Mouse (Mus musculus): Measurements from ENCODE around the gene Isg15. TPM values are rescaled to one million over a fixed set of nuclear protein-coding genes. Genes with fewer than 3 reads are reported as not detected.
A peak's percentile ranks its signal among the peaks of the same experiment; 100 is the strongest.

The Isg15 gene
- polyA plus RNA-seq, 1 experiment from 2014 or later = 0.91 TPM

DNA sequence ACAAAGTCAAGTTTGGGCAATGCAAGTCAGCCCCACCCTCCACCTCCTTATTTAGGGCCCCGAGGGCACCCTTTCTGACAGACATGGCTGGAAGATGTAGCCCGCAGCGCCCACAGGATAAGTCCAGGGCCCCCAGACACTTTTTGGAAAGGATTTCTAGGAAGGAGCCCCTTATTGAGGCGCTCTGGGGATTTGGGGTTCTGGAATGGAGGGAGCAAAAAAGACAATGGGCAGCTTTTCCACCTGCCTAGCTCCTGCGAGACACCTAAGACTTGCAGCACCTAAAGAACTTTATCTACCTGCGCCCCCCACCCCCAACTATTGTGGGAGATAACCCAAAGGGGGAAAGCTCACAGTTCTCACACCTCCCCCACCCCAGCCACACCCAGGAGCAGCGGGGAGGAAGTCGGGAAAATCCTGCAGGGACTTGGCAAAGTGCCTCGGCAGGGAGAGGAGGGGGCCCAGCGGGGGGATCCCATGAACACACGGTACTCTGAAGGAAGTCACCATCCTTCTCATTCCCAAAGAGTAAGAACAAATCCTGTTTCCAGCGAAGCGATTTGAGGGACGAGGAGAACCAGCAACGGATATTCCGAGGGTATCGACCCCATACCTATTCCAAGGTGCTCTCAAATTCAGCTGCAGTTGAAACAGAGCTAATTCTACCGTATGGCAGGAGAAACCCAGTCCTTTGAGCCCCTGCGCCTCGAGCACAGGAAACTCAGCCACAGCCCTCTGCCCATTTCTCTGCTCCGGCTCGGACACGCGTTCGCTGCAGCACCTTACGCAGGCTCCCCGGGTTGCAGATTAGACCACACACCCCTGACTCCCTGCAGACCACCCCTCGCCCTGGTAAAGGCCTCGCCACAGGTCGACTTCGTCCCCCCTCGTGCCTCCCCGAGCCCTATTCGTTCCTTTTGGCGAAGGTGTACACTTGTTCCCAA lies 4.4 kb downstream of the Isg15 start:
- H3K36me3 ChIP-seq (ENCODE audit: control insufficient read depth, insufficient read depth, low read length) = peaks cover 29% of the 10 kb centered on the region
- DNase-seq (ENCODE audit: low spot score) = peak; percentile 87
- H3K27me3 ChIP-seq (replicated peaks; ENCODE audit: control insufficient read depth, insufficient read depth, low read length) = no peaks in the 10 kb centered on the region
- H3K4me3 ChIP-seq (ENCODE audit: low read depth, low read length) = peak overlapping the region; percentile 83
- no peaks in the 10 kb centered on the region for H3K9me3 ChIP-seq (ENCODE audit: control insufficient read depth, low read length)
- peak overlapping the region; percentile 75 for H3K9ac ChIP-seq (ENCODE audit: low read length)
- peak overlapping the region; percentile 67; the same call in 1 of the 2 replicates for H3K27ac ChIP-seq (ENCODE audit: low read depth)
- 3% methylated on average over 35 of the region's 35 CpGs for WGBS
- peak overlapping the region; percentile 90 for H3K4me2 ChIP-seq (ENCODE audit: low read length)
- H3K4me1 ChIP-seq (replicated peaks; ENCODE audit: control insufficient read depth, insufficient read depth, low read length) = peaks cover 39% of the 10 kb centered on the region
- no peak; the same call in 1 of the 2 replicates for ATAC-seq (replicated peaks; ENCODE audit: low FRiP score, low TSS enrichment, low read depth)

DNA sequence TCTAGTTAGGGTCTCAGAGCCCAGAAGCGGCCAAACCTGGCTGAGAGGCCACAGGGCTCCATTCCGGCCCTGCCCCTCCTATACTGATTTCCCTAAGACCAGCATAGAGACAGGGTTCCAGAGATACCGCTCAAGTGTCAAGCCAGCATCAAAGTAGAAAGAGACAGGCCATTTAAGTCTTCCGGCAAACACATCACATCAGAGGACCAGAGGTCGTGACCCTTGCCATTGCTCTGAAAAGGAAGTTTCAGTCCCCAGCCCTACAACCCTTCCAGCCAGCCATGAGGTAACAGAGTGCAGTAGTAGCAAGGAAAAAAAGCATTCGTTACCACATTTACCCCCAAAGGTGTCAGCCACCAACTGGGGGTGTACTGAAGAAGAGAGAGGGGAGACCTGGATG lies 6.3 kb downstream of the Isg15 start:
- Histone ChIP-seq H3K4me1 (replicated peaks; ENCODE audit: control insufficient read depth, insufficient read depth, low read length) (peaks cover 39% of the 10 kb centered on the region), H3K36me3 (ENCODE audit: control insufficient read depth, insufficient read depth, low read length) (peaks cover 45% of the 10 kb centered on the region), H3K9me3 (ENCODE audit: control insufficient read depth, low read length) (no peaks in the 10 kb centered on the region), H3K4me2 (ENCODE audit: low read length) (peak overlapping the region; percentile 90; the same call in 1 of the 2 replicates), H3K4me3 (ENCODE audit: low read depth, low read length) (no peak overlapping the region), H3K27ac (ENCODE audit: low read depth) (no peak overlapping the region), H3K9ac (ENCODE audit: low read length) (no peak overlapping the region), H3K27me3 (replicated peaks; ENCODE audit: control insufficient read depth, insufficient read depth, low read length) (no peaks in the 10 kb centered on the region)
- WGBS = 45% methylated on average over 6 of the region's 6 CpGs
- ATAC-seq (replicated peaks; ENCODE audit: low FRiP score, low TSS enrichment, low read depth) (no peak), DNase-seq (ENCODE audit: low spot score) (no peak)

DNA sequence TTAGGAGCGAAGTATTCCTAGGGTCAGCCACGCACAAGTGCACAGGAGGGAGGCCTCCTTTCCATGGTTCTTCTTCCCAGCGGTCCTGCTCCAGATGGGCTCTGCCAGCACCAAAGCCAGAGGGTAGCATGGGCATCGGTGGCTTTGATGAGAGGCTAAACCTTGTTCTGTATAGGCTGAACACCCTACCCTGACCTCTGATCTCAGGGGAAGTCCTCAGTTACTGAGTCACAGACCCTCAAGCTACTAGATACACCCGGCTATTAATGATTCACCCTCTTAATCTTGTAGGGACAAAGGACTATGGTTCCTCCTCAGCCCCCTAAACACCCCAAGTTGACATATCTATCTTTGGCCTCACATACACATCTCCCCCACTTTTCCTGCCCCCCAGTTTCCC lies 6.7 kb downstream of the Isg15 start:
- Histone ChIP-seq H3K4me3 (ENCODE audit: low read depth, low read length) (no peak overlapping the region), H3K27ac (ENCODE audit: low read depth) (no peak overlapping the region), H3K4me2 (ENCODE audit: low read length) (peak overlapping the region; percentile 90; the same call in 1 of the 2 replicates), H3K27me3 (replicated peaks; ENCODE audit: control insufficient read depth, insufficient read depth, low read length) (no peaks in the 10 kb centered on the region), H3K36me3 (ENCODE audit: control insufficient read depth, insufficient read depth, low read length) (peaks cover 45% of the 10 kb centered on the region), H3K9ac (ENCODE audit: low read length) (no peak overlapping the region), H3K9me3 (ENCODE audit: control insufficient read depth, low read length) (no peaks in the 10 kb centered on the region), H3K4me1 (replicated peaks; ENCODE audit: control insufficient read depth, insufficient read depth, low read length) (peaks cover 43% of the 10 kb centered on the region)
- WGBS = 68% methylated on average over 5 of the region's 5 CpGs
- DNase-seq (ENCODE audit: low spot score) = no peak
- no peak for ATAC-seq (replicated peaks; ENCODE audit: low FRiP score, low TSS enrichment, low read depth)

DNA sequence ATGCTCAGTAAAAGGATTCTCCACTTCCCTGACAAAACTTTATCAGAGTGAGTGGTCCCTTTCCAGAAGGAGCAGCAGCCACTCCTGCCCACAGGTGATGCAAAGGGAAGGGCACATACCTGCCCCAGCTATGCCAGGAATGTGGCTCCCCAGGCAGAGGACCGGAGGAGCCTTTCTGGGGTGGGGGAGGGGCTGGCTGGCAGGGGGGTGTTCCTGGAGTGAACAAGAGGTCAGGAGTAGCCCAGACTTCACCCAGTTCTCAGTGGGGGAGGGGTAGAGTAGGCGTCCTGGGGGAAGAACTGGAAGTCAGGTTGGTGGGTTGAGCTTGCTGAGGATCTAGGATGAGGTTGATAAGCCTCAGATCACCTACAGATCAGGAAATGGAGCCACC lies 7.4 kb downstream of the Isg15 start:
- Histone ChIP-seq H3K4me1 (replicated peaks; ENCODE audit: control insufficient read depth, insufficient read depth, low read length) (peaks cover 48% of the 10 kb centered on the region), H3K36me3 (ENCODE audit: control insufficient read depth, insufficient read depth, low read length) (peaks cover 45% of the 10 kb centered on the region), H3K27me3 (replicated peaks; ENCODE audit: control insufficient read depth, insufficient read depth, low read length) (no peaks in the 10 kb centered on the region), H3K9ac (ENCODE audit: low read length) (no peak overlapping the region), H3K4me3 (ENCODE audit: low read depth, low read length) (no peak overlapping the region), H3K4me2 (ENCODE audit: low read length) (no peak overlapping the region), H3K27ac (ENCODE audit: low read depth) (no peak overlapping the region), H3K9me3 (ENCODE audit: control insufficient read depth, low read length) (no peaks in the 10 kb centered on the region)
- ATAC-seq (replicated peaks; ENCODE audit: low FRiP score, low TSS enrichment, low read depth) = no peak
- 39% methylated on average over 2 of the region's 2 CpGs for WGBS
- no peak for DNase-seq (ENCODE audit: low spot score)

DNA sequence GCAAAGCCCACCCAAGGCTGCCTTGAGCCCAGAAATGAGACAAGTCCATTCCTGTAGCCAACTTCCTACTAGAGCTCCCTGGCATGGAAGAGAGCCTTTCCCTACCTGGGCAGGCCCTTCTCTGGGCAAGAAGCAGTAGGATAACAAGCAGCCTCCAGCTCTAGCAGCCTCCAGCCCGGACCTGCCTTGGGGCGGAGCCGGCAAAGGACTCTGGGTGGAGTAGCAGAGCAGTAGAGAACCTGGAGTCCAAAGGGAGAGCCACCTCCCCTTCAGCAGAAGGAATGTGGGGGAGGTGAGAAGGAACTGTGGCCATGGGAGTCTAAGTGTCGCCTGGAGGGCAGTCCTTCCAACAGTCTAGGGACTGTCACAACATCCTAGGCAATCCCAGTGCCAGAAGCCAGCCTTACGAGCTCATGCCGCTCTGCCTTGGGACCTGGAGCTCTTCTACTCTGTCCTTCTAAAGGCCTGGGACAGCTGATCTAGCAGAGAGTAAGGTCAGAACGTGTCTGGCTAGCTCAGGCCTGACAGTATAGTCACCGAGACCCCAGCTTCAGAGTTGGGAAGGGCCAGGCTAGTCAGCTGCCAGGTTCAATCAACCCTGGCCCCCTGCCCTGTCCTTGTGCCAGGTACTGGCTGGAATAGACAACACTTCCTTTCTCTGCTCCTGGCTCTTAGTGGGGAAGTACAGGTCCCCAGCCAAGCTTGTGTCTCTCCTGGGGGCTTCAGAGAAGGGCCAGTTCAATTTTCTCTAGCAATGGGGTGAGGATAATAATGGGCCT lies 8.0 kb downstream of the Isg15 start:
- DNase-seq (ENCODE audit: low spot score) = no peak
- H3K27ac ChIP-seq (ENCODE audit: low read depth) = no peak overlapping the region; the same call in 1 of the 2 replicates
- H3K4me2 ChIP-seq (ENCODE audit: low read length) = no peak overlapping the region
- 0 out of 2 replicates have a peak, but pooled peaks have one; percentile 4 for ATAC-seq (replicated peaks; ENCODE audit: low FRiP score, low TSS enrichment, low read depth)
- 43% methylated on average over 8 of the region's 8 CpGs for WGBS
- peaks cover 45% of the 10 kb centered on the region for H3K36me3 ChIP-seq (ENCODE audit: control insufficient read depth, insufficient read depth, low read length)
- H3K4me3 ChIP-seq (ENCODE audit: low read depth, low read length) = no peak overlapping the region
- H3K9ac ChIP-seq (ENCODE audit: low read length) = no peak overlapping the region
- H3K27me3 ChIP-seq (replicated peaks; ENCODE audit: control insufficient read depth, insufficient read depth, low read length) = no peaks in the 10 kb centered on the region
- H3K9me3 ChIP-seq (ENCODE audit: control insufficient read depth, low read length) = no peaks in the 10 kb centered on the region
- peaks cover 48% of the 10 kb centered on the region for H3K4me1 ChIP-seq (replicated peaks; ENCODE audit: control insufficient read depth, insufficient read depth, low read length)

DNA sequence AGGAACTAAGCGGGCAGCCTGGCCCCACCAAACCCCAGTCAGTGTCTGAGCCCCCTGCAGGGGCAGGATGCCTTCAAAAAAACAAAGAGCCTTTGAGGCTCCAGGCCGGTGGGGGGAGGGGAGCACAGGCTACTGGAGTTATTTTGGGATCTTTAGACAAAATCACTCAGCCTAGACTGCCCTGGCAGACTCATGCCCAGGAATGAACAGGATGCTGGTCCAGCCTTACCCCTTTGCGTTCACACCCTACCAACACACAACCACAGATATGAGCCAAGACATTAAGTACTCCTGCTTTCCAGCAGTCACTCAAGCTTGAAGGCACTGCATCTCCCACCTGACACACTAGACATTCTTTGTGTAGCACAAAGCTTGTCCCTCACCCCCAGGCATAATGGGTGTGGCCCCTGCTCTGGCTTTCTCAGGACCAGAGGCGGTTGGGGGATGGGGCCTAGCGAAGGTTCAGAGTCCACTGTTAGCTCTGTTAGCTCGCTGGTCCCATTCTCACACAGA lies 11.8 kb downstream of the Isg15 start:
- peak overlapping the region; percentile 51; the same call in 1 of the 2 replicates for H3K27ac ChIP-seq (ENCODE audit: low read depth)
- H3K9me3 ChIP-seq (ENCODE audit: control insufficient read depth, low read length) = no peaks in the 10 kb centered on the region
- no peak overlapping the region for H3K4me3 ChIP-seq (ENCODE audit: low read depth, low read length)
- no peaks in the 10 kb centered on the region for H3K27me3 ChIP-seq (replicated peaks; ENCODE audit: control insufficient read depth, insufficient read depth, low read length)
- no peak for DNase-seq (ENCODE audit: low spot score)
- H3K36me3 ChIP-seq (ENCODE audit: control insufficient read depth, insufficient read depth, low read length) = peaks cover 55% of the 10 kb centered on the region
- WGBS = 29% methylated on average over 6 of the region's 6 CpGs
- peaks cover 34% of the 10 kb centered on the region for H3K4me1 ChIP-seq (replicated peaks; ENCODE audit: control insufficient read depth, insufficient read depth, low read length)
- peak overlapping the region; percentile 22 for H3K4me2 ChIP-seq (ENCODE audit: low read length)
- no peak overlapping the region for H3K9ac ChIP-seq (ENCODE audit: low read length)
- peak; percentile 65 for ATAC-seq (replicated peaks; ENCODE audit: low FRiP score, low TSS enrichment, low read depth)

DNA sequence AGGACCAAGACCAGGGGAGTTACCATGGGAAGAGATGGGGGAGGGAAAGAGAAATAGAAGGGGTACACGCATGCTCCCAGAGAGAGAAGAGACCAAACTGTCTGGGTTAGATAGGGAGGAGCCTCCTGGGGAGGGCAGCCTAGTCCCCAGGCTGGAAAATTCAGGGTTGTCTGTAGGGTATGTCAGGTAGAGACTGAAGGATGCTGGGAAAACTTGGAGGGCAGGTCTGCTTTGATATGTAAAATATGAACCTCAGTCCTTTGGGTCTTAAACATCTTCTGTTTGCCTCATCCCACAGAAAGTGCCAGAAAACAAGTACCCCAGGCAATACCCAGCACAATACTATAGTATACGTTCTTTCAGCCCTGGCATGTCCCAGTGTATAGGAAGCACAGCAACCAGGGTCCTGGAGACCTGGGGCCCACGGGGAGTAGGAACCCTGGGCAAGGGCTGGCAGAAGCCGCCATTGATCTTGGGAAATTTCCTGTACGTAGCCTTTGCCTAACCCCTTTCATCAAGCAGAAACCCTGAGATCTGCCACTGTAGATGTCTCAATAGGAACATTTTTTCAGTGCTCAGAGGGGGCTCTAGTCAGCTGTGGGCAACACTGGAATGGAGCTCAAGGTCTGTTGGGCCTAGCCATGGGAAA lies 12.3 kb downstream of the Isg15 start:
- H3K27me3 ChIP-seq (replicated peaks; ENCODE audit: control insufficient read depth, insufficient read depth, low read length) = no peaks in the 10 kb centered on the region
- H3K4me2 ChIP-seq (ENCODE audit: low read length) = no peak overlapping the region
- H3K27ac ChIP-seq (ENCODE audit: low read depth) = no peak overlapping the region
- DNase-seq (ENCODE audit: low spot score) = no peak
- peaks cover 50% of the 10 kb centered on the region for H3K36me3 ChIP-seq (ENCODE audit: control insufficient read depth, insufficient read depth, low read length)
- peaks cover 30% of the 10 kb centered on the region for H3K4me1 ChIP-seq (replicated peaks; ENCODE audit: control insufficient read depth, insufficient read depth, low read length)
- no peaks in the 10 kb centered on the region for H3K9me3 ChIP-seq (ENCODE audit: control insufficient read depth, low read length)
- no peak overlapping the region for H3K4me3 ChIP-seq (ENCODE audit: low read depth, low read length)
- no peak overlapping the region for H3K9ac ChIP-seq (ENCODE audit: low read length)
- ATAC-seq (replicated peaks; ENCODE audit: low FRiP score, low TSS enrichment, low read depth) = no peak
- WGBS = 67% methylated on average over 5 of the region's 5 CpGs

Measured in intestine, embryonic 14.5 days (tissue).